Mouse (Mus musculus): ENCODE measurements at regions not wholly inside any gene's neighbourhood (a gene's known extent, or its start where the extent isn't known, plus 50 kb on each side); places are given as distances from the start of the nearest gene placed in this dataset.
A peak's percentile ranks its signal among the peaks of the same experiment; 100 is the strongest.

DNA sequence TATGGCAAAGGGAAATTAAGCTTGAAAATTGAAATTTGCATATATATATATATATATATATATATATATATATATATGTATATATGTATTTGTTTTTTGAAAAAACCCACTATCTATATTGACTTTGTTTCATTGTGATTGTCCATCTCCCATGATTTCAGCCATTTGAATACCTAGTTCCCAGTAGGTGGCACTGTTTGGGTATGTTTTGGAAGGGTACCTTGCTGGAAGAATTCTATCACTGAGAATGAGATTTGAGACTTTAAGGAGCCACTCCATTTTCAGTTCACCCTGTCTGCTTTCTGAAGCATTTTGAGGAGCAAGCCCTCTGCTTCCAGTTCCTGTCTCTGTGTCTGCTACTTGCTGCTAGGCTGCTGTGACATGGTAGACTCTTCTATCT lies 72.8 kb upstream of the Ugt8a start:
- peak; percentile 28 for DNase-seq (ENCODE audit: low spot score)

DNA sequence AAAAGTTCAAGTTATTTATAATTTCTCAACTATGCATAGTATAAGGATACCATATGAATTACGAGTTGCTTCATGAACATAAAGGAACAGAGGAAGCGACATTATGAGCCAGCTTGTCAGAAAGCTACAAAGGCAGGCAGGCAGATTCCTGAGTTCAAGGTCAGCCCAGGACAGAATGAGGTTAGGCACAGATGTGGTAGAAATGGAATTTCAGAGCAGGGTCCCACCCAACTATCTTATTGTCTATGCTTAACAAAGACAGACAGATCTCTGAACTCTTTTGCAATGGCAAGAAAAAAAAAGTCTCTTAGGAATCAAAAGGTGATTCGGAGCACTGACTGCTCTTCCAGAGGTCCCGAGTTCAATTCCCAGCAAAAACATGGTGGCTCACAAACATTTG lies 77.7 kb upstream of the Ugt8a start:
- DNase-seq (ENCODE audit: low spot score) = no peak

DNA sequence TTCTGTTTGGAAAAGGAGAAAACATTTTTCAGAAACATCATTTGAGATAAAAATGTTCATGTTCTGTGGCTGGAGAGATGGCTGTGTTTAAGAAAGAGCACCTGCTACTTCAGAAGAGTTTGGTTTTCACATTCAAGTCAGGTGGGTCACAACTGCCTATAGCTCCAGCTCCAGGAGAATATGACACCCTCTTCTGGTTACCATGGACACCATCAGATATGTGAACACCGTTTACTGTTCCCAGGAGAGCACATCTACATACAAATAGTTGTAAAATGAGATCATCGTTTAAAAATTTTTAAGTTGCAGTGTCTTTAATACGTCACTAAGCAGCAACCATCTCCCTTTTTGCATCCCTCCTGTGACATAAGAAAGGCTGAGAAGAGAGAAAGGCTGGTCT lies 105.9 kb upstream of the Ugt8a start:
- no peak for DNase-seq (ENCODE audit: low spot score)

DNA sequence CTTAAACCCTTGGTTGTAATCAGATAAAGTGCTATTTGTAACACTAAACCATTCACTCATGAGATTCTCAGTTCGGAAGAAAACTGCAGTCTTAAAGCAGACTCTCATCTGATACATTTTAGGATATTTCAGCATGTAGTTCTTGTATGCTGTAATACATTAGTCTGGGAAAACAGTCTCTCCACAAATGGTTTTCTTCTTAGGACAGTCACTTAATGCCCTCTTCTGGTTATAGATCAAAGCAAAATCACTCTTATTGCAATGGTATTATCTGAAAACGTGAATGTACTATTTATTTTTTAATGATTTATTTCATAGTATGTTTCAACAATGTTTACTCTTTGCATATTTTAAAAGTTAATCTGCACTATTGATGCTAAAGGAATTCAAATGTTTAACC lies 106.4 kb upstream of the Ugt8a start:
- DNase-seq (ENCODE audit: low spot score) = peak; percentile 7

DNA sequence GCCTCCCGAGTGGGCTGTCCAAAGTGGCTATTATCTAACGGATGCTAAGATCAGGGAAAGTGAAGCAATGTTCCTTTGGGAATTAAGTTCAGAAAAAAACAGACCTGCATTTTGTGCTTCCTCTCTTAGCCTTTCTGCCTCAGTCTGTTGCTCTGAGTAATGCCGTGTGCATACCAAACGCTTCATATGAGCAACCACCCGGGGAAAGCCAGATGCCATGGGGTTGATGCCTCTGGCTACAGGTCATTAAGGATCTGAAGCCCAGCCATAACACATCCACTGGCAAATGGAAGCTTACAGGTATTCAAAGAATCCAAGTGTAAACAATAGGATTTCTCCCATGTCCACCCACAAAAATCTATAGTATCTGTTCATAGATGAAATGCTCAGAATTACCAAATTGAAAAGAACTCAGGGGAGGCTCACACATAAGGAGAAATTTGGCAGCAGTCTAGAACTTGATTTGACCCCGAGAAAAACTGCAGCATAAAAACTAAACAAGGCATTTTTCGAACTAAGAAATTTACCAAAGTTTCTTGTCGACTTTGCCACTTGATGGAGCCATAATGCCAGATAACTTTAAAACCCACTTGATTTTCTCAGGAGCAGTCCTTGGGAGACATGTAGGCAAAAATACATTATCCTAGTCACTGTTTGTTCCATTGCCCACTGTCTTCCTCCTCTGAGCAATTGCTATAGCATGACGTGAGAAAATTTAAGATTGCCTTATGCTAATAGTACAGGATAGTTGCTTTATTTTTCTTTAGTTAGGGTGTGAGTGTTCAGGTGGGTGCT lies 107.8 kb upstream of the Ugt8a start:
- peak; percentile 69 for DNase-seq (ENCODE audit: low spot score)

DNA sequence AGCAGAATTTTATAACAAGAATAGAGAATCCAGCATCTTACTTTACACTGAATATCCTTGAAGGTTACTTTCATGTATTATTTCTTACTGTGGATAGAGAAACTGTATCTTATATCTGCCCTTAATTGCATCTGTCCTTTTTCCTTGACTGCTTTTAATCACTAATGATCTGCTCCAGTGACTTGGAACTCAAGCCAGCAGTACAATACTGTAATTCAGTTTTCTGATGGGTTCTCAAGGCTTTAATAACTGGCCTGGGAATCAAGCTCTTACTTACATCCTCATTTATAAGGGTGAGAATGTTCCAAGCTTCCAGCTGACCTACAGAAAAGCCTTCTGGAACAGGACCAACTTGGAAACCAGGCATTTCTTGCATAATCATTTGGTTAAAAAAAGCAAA lies 120.2 kb upstream of the Ugt8a start:
- DNase-seq (ENCODE audit: low spot score) = peak; percentile 67

DNA sequence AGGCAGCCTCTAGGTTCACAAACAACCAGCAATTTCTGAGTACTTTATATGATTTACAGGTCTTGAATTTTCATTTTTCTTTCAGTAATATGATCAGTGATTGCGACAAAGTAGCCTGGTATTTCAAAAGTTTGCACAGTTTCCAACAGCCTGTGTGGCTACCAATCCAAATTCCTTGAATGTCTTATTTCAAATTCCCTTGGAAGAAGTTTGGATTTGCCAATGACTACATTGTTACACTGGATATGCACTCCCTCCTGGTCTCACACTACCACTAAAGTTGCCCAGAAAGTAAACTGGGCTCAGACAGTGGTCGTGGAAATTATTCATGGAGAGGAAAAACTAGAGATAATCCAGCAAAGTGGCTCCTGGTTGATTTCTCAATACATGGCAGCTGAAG lies 166.7 kb upstream of the Ugt8a start:
- peak; percentile 60 for DNase-seq (ENCODE audit: low spot score)

DNA sequence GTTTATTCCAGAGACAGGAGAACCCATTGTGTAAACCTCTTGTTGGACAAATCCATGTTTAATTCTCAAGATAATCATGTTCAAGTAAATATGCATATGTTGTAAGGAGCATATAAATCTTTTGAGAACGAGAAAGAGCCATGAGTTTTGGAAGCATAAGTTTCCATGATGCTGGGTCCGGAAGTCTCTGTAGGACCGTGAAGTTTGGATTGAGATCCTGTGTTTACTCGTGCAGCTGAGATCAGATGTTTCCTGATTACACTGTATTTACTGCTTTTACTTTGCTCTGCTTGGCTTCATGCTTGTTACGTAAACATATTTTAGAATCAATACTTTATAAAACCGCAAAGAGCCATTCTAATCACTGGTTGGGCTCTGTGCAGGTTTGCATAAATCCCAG lies 171.0 kb upstream of the Ugt8a start:
- DNase-seq (ENCODE audit: low spot score) = no peak

DNA sequence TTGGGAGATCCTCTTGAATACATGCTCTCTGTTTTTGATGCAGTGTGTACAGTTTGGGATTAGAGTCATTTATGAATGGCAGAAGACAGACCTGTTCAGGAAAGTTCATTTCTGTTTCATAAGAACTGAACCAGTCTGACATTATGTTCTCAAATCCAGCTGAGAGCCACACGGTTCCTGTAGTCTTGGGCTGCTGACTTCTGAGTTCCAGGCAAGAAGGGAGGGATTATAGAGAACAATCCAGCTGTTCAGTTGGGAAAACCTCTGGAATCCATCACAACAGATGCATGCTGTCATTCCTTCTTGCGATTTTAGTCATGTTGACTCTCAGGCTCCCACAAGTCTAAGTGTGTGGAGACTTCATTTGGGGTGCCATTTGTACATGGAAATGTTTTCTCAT lies 179.4 kb upstream of the Ugt8a start:
- DNase-seq (ENCODE audit: low spot score) = no peak

DNA sequence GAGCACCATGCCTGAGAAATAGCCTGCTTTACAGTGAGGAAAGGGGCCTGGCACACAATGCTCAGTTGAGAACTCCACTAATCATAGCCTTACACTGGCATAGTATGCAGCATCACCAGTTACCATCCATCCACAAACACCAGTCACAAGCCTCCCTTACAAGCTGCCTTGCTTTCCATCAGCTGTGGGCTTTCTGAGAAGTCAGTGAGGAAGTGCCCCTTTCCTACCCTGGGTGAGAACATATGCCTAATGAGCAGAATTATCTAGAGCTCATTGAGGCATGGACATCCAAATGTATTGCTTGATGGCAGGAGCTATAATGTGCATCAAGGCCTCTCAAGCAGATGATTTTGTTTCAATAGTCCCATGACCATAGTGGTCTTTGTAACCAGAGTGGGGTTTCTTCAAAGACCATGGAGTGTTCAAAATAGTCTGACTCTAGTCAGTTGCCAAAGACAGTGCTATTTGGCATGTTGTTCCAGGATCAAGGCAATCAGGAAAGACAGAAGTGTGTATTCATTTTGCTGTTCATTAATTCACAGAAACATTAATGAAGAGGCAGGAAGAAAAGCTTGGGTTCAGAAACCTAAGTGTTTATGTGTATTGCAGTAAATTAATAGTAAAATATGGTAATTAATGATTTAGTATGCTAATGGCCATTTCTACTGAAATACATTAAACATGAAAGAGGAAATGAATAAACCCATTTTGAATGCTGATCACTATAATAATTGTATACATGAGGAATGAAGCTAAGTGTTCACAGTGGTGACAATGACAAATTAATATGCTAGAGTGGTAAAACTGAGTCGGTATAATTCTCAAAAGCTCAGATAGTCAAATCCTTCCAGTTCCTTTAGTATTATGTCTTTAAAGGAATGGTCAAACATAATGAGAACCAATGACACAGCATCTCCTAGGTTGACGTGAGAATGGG lies 184.2 kb upstream of the Ugt8a start:
- no peak for DNase-seq (ENCODE audit: low spot score)

DNA sequence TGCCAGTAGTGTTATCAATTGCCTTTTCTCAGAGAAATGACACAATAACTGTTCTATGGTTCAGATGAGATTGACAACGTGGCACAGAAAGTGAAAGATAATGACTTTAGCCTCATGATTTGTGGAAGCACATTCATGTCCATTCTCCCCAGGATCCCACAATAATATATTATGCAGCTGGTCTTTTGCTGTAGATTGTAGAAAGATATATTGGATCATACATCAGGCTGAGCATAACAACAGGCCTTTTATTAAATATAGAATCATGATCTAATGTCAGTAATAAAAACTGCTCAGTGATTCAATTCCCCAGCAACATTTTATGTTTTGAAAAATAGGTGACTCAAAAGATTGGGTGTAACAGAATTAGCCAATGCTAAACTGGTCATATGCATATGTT lies 196.9 kb upstream of the Arsj start:
- no peak for DNase-seq (ENCODE audit: low spot score)

DNA sequence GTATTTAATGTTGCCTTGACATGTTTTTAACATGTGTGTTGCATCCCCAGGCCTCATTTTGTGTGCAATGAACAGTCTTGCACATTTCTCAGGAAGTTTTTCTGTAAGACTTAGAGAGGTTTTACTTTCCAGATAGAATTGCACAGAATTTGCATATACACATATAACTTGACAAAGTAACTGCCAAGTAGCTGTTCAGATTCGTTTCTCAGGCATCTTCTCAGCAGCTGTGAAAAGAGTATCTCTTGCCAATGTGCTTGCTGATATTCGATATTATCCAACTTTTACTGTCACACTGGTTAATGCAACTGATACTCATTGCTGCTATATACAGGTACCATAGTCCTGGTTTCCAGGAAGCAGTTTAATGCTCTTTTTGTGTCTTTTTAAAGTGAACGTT lies 154.5 kb upstream of the Arsj start:
- no peak for DNase-seq (ENCODE audit: low spot score)

DNA sequence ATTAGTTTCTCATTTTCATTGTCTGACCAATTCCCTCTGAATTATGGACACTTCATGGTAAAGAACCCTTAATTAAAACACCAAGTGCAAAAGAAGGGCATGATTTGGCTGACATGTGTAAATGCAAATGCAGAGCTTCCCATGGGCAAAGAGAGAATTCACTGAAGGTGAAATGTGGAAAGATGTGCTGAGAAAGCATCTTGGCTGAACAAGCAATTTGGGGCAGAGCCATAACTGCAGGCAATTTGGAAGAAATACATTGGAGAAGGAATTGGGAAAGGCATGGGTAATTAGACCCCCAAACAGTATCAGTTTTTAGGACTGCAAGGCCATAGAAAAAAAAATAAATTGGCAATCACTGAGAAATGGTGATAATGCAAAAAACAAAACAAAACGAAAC lies 153.3 kb upstream of the Arsj start:
- no peak for DNase-seq (ENCODE audit: low spot score)

DNA sequence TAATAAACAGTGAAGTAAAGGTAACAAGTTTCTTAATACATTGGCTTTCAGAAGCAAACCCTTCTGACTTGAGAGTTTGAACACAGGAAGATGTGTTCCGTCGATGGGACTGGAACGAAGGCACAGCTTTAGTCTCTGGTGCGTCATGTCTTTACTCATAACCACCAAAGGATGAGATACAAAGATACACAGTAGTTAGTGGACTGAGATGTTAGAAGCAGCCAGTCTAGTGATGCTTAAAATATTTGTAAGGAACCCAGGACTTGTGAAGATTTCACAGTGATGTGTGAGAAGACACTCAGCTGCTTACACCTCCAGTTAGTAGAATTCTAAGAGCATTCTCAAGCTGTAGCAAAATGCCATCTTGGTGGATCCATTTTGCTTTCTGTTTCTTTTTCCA lies 135.9 kb upstream of the Arsj start:
- no peak for DNase-seq (ENCODE audit: low spot score)

DNA sequence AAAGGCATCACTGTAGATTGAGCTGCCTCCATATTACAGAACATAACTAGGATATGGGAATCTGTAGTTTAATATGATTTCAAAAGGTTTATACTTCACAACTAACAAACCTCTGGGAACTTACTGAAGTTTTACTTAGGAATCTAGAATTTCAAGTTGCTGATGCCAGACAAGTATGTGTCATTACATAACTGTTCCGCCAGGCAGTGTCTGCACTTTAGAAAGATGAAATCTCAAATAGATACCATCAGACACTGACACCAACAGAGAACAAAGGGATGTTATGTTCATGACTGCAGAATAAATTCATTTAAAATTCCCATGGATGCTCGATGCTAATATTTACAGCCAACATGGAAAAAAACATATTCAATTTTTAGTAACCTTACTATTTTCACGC lies 117.7 kb upstream of the Arsj start:
- no peak for DNase-seq (ENCODE audit: low spot score)

DNA sequence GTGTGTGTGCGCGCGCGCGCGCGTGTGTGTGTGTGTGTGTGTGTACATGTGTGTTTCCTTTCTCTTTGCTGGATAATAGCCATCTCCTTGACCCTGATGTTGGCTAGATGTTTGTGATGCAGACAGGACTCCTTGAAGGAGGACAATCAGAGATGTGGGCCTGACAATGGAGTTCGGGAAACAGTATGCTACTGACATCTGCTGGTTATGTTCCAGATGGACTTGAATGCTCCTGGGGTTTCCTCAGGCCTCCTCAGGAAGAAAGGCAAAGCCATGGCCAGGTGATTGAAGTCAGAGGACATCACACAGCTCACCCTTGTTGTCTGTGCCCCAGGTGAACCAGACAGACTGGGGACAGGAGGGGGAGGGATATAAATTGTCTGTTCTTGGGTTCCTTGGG lies 102.2 kb upstream of the Arsj start:
- DNase-seq (ENCODE audit: low spot score) = peak; percentile 35

DNA sequence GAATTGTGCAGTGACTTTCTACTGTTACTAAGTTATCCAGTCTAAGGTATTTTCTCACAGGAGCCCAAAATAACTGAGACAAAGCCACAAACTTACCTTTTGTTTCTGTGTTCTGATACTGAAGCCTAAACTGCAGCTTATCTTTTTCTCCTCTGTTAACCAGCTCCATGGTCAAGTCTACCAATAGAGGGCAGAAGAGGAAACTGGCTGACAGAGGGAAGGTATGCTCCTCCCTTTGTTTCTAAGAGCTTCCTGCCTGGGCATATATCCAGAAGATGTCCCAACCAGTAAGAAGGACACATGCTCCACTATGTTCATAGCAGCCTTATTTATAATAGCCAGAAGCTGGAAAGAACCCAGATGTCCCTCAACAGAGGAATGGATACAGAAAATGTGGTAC lies 91.5 kb upstream of the Arsj start:
- peak; percentile 37 for DNase-seq (ENCODE audit: low spot score)

DNA sequence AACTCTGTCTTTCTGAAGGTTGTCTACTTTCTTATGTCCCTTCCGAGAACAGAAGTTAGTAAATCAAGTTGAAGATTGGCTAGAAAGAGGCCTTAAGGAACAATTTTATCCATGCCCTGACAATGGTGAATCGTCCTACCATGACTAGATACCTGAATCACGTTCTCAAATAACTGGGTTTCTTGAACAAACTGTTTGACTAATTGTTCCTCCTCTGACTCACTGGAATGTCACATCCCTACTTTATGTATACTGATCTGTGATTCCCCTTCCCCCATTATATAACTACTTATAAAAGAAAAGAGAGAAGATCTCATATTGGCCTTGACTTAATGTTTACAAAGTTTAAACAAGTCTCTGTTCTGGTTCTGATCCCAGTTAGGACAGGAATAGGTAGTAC lies 89.9 kb upstream of the Arsj start:
- no peak for DNase-seq (ENCODE audit: low spot score)

DNA sequence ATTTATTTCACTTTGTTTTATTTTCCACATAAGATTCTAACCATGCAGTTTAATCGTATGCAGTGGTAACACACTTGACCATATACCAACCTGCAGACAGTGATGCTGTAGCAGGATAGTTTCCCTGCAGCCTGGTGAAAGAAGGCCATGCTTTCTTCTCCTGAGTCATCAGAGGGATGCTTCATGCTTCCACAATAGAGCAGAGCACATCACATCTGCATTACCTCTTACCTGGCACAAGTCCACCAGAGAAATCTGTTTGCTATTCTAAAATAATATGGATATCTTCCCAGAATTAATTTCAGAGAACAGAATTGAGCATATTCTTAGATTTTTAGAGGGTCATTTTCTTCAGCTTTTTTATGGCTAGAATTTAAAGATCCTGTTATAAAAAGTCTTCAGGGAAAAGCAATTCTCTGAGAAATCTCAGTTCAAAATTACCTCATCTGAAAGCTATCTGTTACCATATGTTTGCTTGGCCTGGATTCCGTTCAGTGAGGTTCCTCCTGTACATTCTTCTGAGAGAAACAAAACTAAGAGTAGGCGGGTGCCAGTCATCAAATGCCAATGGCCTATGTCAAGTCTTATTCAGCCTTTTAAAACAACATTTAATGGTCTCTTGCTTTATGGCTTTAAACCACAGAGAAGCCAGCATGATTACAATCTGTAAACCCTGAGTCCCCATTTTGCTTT lies 87.3 kb upstream of the Arsj start:
- peak; percentile 7 for DNase-seq (ENCODE audit: low spot score)

DNA sequence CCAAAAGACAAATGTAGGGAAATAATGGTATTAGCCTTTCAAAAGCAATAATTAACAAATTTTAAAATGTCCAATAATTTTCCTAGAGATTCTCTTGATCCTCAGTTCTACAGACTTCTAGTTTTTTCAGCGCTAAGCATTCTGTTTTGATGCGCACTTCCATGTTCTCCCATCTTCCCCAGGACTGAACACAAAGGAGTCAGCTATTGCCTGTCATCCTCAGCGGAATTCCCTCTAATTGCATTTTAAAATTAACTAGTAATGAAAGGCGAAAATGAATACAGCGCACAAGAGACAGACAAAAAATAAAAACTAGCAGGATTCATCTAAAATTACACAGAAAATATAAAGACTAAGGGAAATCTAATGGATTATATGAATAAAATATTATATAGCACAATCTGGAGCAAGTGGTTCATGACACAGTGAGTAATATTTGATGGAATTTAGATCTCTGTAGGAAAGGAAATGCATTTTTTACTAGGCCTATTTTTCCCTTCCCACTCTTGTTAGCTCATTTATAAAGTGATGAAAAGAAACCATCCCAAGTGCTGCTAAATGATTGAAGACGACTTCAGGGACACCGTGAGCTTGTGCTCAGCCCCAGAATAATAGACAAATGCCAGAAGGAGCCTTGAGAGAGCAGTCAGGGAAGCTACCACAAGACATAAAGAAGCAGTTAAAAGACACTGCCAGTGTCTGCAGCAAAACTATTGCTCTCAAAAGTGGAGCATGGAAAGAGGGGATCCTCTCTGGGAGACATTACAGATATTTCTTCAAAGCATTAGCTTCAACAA lies 79.0 kb upstream of the Arsj start:
- DNase-seq (ENCODE audit: low spot score) = no peak

DNA sequence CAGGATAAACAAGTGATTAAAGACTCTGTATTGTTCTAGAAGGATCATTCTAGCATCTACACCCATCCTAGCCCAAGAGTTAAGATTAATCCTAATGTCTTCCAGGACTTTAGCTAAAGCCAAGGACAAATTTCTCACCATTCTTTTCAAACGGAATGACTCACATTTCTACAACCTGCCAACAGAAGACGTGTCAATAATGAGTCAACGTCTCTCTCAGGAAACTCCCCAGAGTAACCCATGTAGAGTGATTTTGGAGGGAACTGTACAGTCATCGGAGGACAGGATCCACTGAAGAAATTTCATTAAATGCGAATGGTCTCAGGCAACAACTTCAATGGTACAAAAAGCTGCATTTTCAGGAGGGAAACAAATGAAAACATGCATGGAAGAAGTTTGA lies 71.2 kb upstream of the Arsj start:
- DNase-seq (ENCODE audit: low spot score) = peak; percentile 42

DNA sequence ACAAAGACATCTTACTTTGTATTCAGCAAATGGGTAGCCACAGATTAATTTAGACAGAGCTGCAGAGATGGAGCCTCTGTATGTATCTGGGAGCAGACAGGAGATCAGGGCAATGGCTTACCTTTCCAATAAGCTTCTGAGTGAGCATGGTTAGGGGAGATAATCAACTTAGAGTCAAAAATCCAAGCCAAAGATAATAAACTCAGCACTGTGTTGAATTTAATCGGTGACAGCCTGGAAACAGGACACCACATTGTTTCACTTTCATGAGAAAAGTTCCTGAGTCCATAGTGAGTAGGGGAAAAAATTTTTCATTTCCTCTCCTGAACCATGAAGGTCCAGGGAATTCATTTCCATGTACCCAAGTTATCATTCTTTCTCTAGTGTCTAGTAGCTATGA lies 70.7 kb upstream of the Arsj start:
- DNase-seq (ENCODE audit: low spot score) = no peak

Data from adipocyte (in vitro differentiated cells).